Mouse (Mus musculus) stomach, embryonic 14.5 days (tissue): ENCODE measurements around the gene Hist1h3h. TPM values are rescaled to one million over a fixed set of nuclear protein-coding genes. Genes with fewer than 3 reads are reported as not detected.
A peak's percentile ranks its signal among the peaks of the same experiment; 100 is the strongest.
"Not testable (repeated sequence)": the region's sequence is repeated elsewhere in the genome, so short reads cannot be mapped to it uniquely, and the experiment has no call there.

Source experiments
- ATAC-seq: fragments of 200-750 bp; cut with Nextera tagmentation; 2 replicates; pipeline ENCODE4 v1.8.0; 2017; ENCODE audit warnings: low read depth, moderate TSS enrichment; ENCODE audit not compliant: insufficient number of reproducible peaks, insufficient read depth, low FRiP score
- H3K27ac ChIP-seq: fragments of 300-500 bp; sonication (generic); 2 replicates; pipeline ENCODE4 v1.5.1; 2014; ENCODE audit warnings: mild to moderate bottlenecking, low read length, moderate library complexity, mixed read lengths
- H3K27me3 ChIP-seq: fragments of 300-500 bp; sonication (generic); 2 replicates; pipeline ENCODE4 v1.6.1; 2014; ENCODE audit warnings: low read length, control low read depth, mixed read lengths; ENCODE audit not compliant: control insufficient read depth, insufficient read depth
- H3K36me3 ChIP-seq: fragments of 300-500 bp; sonication (generic); 2 replicates; pipeline ENCODE4 v1.6.1; 2014; ENCODE audit warnings: mild to moderate bottlenecking, control low read depth, low read length, moderate library complexity, mixed read lengths; ENCODE audit not compliant: control insufficient read depth, insufficient read depth
- H3K4me1 ChIP-seq: fragments of 300-500 bp; sonication (generic); 2 replicates; pipeline ENCODE4 v1.6.1; 2014; ENCODE audit warnings: low read length, control low read depth, mixed read lengths; ENCODE audit not compliant: control insufficient read depth, insufficient read depth
- H3K4me2 ChIP-seq: fragments of 300-500 bp; sonication (generic); replicated peaks from 2 replicates; pipeline ENCODE4 v1.6.1; 2014; ENCODE audit warnings: low read depth, low read length, control low read depth
- H3K4me3 ChIP-seq: fragments of 300-500 bp; sonication (generic); 2 replicates; pipeline ENCODE4 v1.5.1; 2014; ENCODE audit warnings: low read depth, low read length, control low read depth
- H3K9ac ChIP-seq: fragments of 300-500 bp; sonication (generic); replicated peaks from 2 replicates; pipeline ENCODE4 v1.6.1; 2014; ENCODE audit warnings: low read depth, mild to moderate bottlenecking, control low read depth, low read length, moderate library complexity, mixed read lengths
- H3K9me3 ChIP-seq: fragments of 300-500 bp; sonication (generic); 2 replicates; pipeline ENCODE4 v1.6.1; 2016; ENCODE audit warnings: low read depth, low read length, control low read depth; ENCODE audit not compliant: control insufficient read depth
- WGBS: fragments of 180-500 bp; shearing (Covaris S2); extraction: QIAGEN DNeasy Blood & Tissue Kit; methylation state at CpG from one replicate; pipeline ENCODE4 v1.1.7; 2014; 5-methylcytosine and 5-hydroxymethylcytosine counted together
- polyA plus RNA-seq: library from polyadenylated mRNA; unstranded; fragments of >200 nt; fragmentation: Nextera tagmentation; extraction: Ambion mirVana; gene quantifications from 2 replicates; pipeline ENCODE4 v1.2.1, GENCODE M21; 2014

Hist1h3h gene
- polyA plus RNA-seq, 1 experiment from 2014 or later: 13.1 TPM

GRCm38 (mm10) chr13:21722993-21723836, 5.8 kb downstream of the Hist1h3h start:
- H3K9ac ChIP-seq: no peak overlapping the region; the same call in 1 of the 2 replicates

GRCm38 (mm10) chr13:21727948-21728572, 10.6 kb downstream of the Hist1h3h start:
- H3K4me2 ChIP-seq: no peak overlapping the region
- ATAC-seq: no peak
- no peaks in the 10 kb centered on the region; the same call in 1 of the 2 replicates for H3K4me1 ChIP-seq
- H3K4me3 ChIP-seq: no peak overlapping the region
- no peaks in the 10 kb centered on the region for H3K9me3 ChIP-seq
- H3K27me3 ChIP-seq: no peaks in the 10 kb centered on the region
- H3K27ac ChIP-seq: no peak overlapping the region
- no peak overlapping the region for H3K9ac ChIP-seq
- 35% methylated on average over 11 of the region's 11 CpGs for WGBS
- H3K36me3 ChIP-seq: no peaks in the 10 kb centered on the region

More at GRCm38 (mm10) chr13:21722993-21723836, 5.8 kb downstream of the Hist1h3h start:
- no peaks in the 10 kb centered on the region for H3K27me3 ChIP-seq
- H3K4me2 ChIP-seq: peak overlapping the region; percentile 36
- no peaks in the 10 kb centered on the region for H3K36me3 ChIP-seq
- 29% methylated on average over 5 of the region's 5 CpGs for WGBS
- peak overlapping the region; percentile 25; the same call in 1 of the 2 replicates for H3K4me3 ChIP-seq
- no peak for ATAC-seq
- no peaks in the 10 kb centered on the region for H3K9me3 ChIP-seq
- peak overlapping the region; percentile 89; the same call in 1 of the 2 replicates for H3K27ac ChIP-seq
- peaks cover 13% of the 10 kb centered on the region; the same call in 1 of the 2 replicates for H3K4me1 ChIP-seq

- H3K4me2 ChIP-seq: no peak overlapping the region
- no peaks in the 10 kb centered on the region for H3K4me1 ChIP-seq
- no peaks in the 10 kb centered on the region for H3K36me3 ChIP-seq
- no peak overlapping the region for H3K9ac ChIP-seq
- ATAC-seq: no peak
- no peaks in the 10 kb centered on the region for H3K9me3 ChIP-seq
- H3K4me3 ChIP-seq: no peak overlapping the region
- H3K27ac ChIP-seq: no peak overlapping the region
- H3K27me3 ChIP-seq: no peaks in the 10 kb centered on the region
- WGBS: 64% methylated on average over 1 of the region's 1 CpGs
Measured at GRCm38 (mm10) chr13:21729544-21729943, 12.1 kb downstream of the Hist1h3h start.

GRCm38 (mm10) chr13:21733466-21733865, 16.0 kb downstream of the Hist1h3h start:
- ATAC-seq: no peak
- Histone ChIP-seq H3K36me3 (no peaks in the 10 kb centered on the region), H3K4me1 (peaks cover 7% of the 10 kb centered on the region; the same call in 1 of the 2 replicates), H3K27me3 (no peaks in the 10 kb centered on the region), H3K9me3 (no peaks in the 10 kb centered on the region), H3K9ac (no peak overlapping the region), H3K27ac (peak overlapping the region; percentile 98; the same call in 1 of the 2 replicates), H3K4me2 (no peak overlapping the region), H3K4me3 (no peak overlapping the region)
- 66% methylated on average over 5 of the region's 5 CpGs for WGBS

- under 1% methylated on average over 21 of the region's 21 CpGs for WGBS
- Histone ChIP-seq H3K27me3 (no peaks in the 10 kb centered on the region), H3K9ac (peak overlapping the region; percentile 61), H3K4me3 (peak overlapping the region; percentile 43), H3K27ac (peak overlapping the region; percentile 98), H3K36me3 (no peaks in the 10 kb centered on the region), H3K4me2 (peak overlapping the region; percentile 61), H3K9me3 (no peaks in the 10 kb centered on the region), H3K4me1 (peaks cover 7% of the 10 kb centered on the region; the same call in 1 of the 2 replicates)
- ATAC-seq: peak; percentile 80
Measured at GRCm38 (mm10) chr13:21734010-21734905, 16.8 kb downstream of the Hist1h3h start.

GRCm38 (mm10) chr13:21734906-21735767, 17.7 kb downstream of the Hist1h3h start, which contains the start of gene Hist1h4j:
Gene Hist1h4j (plus strand): TSS chr13:21735064.
- H3K27me3 ChIP-seq, H3K9me3 ChIP-seq, H3K4me1 ChIP-seq, H3K36me3 ChIP-seq: not testable (repeated sequence)
- Histone ChIP-seq H3K9ac (peak within 1 kb of the TSS; percentile 61), H3K4me2 (peak within 1 kb of the TSS; percentile 61), H3K4me3 (peak within 1 kb of the TSS; percentile 43), H3K27ac (peak within 1 kb of the TSS; percentile 98)
- 1% methylated on average over 39 of the region's 56 CpGs for WGBS
- peak; percentile 92 for ATAC-seq

GRCm38 (mm10) chr13:21745006-21745405, 27.5 kb downstream of the Hist1h3h start:
- Histone ChIP-seq H3K4me1 (peaks cover 3% of the 10 kb centered on the region; the same call in 1 of the 2 replicates), H3K9ac (no peak overlapping the region), H3K27me3 (no peaks in the 10 kb centered on the region), H3K36me3 (no peaks in the 10 kb centered on the region), H3K9me3 (no peaks in the 10 kb centered on the region), H3K4me3 (no peak overlapping the region), H3K27ac (no peak overlapping the region), H3K4me2 (no peak overlapping the region)
- WGBS: 25% methylated on average over 1 of the region's 1 CpGs
- ATAC-seq: no peak
